Mouse (Mus musculus) CH12.LX (cell line): ENCODE measurements around the gene Pdzd2.

Experiments
- CHD2 ChIP-seq: IDR thresholded peaks from 2 replicates; pipeline ENCODE4 v1.6.1; 2011; ENCODE audit warnings: low read length, improper control_type of control experiment
- POLR2A ChIP-seq: IDR thresholded peaks from 2 replicates; pipeline ENCODE4 v1.6.1; 2011; ENCODE audit warnings: low read depth, mild to moderate bottlenecking, improper control_type of control experiment, low read length
- RAD21 ChIP-seq: IDR thresholded peaks from 2 replicates; pipeline ENCODE4 v1.6.1; 2011; ENCODE audit warnings: low read depth, mild to moderate bottlenecking, low read length, improper control_type of control experiment, moderate library complexity
- SMC3 ChIP-seq: IDR thresholded peaks from 2 replicates; pipeline ENCODE4 v1.6.1; 2011; ENCODE audit warnings: low read depth, low read length, improper control_type of control experiment

GRCm38 (mm10) chr15:12360519-12361212 lies 379.1 kb downstream of the Pdzd2 start:
- TF ChIP-seq RAD21 = no peak
- TF ChIP-seq POLR2A = no peak
- no peak for TF ChIP-seq CHD2
- TF ChIP-seq SMC3 = no peak
